Comparison of ENCODE assay signal across 34 mouse cellular contexts in genomic region chr1:74380484-74380883, GRCm38 (mm10). TPM values are rescaled to one million over a fixed set of nuclear protein-coding genes. Genes with fewer than 3 reads are reported as not detected.
"Had no signal": no experiment of that assay in that cellular context is flagged by ENCODE, and none has a peak within 500 bp of the region (broad histone marks: within the 10 kb centered on the region; RNA-seq: fewer than 3 reads in every experiment).

No protein-coding gene starts in this region.

- ATAC-seq: liver, embryonic 12.5 days; liver, postnatal 0 days; lung, postnatal 0 days; midbrain, embryonic 13.5 days; midbrain, embryonic 15.5 days; midbrain, embryonic 16.5 days had no signal

- H3K4me2 ChIP-seq: limb, embryonic 12.5 days; limb, embryonic 13.5 days; limb, embryonic 15.5 days; liver, embryonic 13.5 days; lung, embryonic 14.5 days; lung, embryonic 15.5 days; midbrain, embryonic 11.5 days; midbrain, embryonic 12.5 days; midbrain, embryonic 13.5 days; midbrain, embryonic 15.5 days; neural tube, embryonic 12.5 days; neural tube, embryonic 13.5 days had no signal

- H3K36me3 ChIP-seq: limb, embryonic 10.5 days; limb, embryonic 12.5 days; limb, embryonic 13.5 days; limb, embryonic 15.5 days; liver, embryonic 12.5 days; liver, embryonic 13.5 days; liver, embryonic 15.5 days; lung, embryonic 15.5 days; midbrain, embryonic 10.5 days; midbrain, embryonic 12.5 days; midbrain, embryonic 13.5 days; midbrain, embryonic 15.5 days; neural tube, embryonic 12.5 days; neural tube, embryonic 13.5 days had no signal

- H3K27ac ChIP-seq: limb, embryonic 10.5 days; limb, embryonic 12.5 days; limb, embryonic 13.5 days; limb, embryonic 15.5 days; liver, embryonic 12.5 days; liver, embryonic 13.5 days; liver, embryonic 14.5 days; liver, embryonic 15.5 days; lung, embryonic 15.5 days; midbrain, embryonic 10.5 days; midbrain, embryonic 12.5 days; midbrain, embryonic 13.5 days; midbrain, embryonic 15.5 days; neural tube, embryonic 12.5 days; neural tube, embryonic 13.5 days had no signal

- H3K9me3 ChIP-seq: limb, embryonic 10.5 days; limb, embryonic 12.5 days; limb, embryonic 13.5 days; limb, embryonic 15.5 days; liver, embryonic 12.5 days; liver, embryonic 13.5 days; liver, embryonic 15.5 days; lung, embryonic 15.5 days; megakaryocyte, embryonic 14.5 days; midbrain, embryonic 10.5 days; midbrain, embryonic 12.5 days; midbrain, embryonic 13.5 days; midbrain, embryonic 15.5 days; neural tube, embryonic 12.5 days; neural tube, embryonic 13.5 days had no signal

- DNase-seq: left cerebral cortex, postnatal 4 days; liver; liver, embryonic 13.5 days; liver, postnatal 0 days; lung, adult 18-20 months; lung, adult 2 months; lung, embryonic 14.5 days; lung, postnatal 10 days; lung, postnatal 36 days; lung, postnatal 4 days; midbrain, embryonic 14.5 days had no signal

- H3K4me1 ChIP-seq: lung, embryonic 15.5 days; midbrain, embryonic 12.5 days; midbrain, embryonic 13.5 days; midbrain, embryonic 15.5 days; neural tube, embryonic 12.5 days had no signal

- H3K4me3 ChIP-seq: limb, embryonic 10.5 days; limb, embryonic 12.5 days; limb, embryonic 13.5 days; limb, embryonic 15.5 days; liver, embryonic 12.5 days; liver, embryonic 13.5 days; liver, embryonic 15.5 days; lung, embryonic 15.5 days; midbrain, embryonic 10.5 days; midbrain, embryonic 12.5 days; midbrain, embryonic 13.5 days; midbrain, embryonic 15.5 days; myocyte; neural tube, embryonic 12.5 days; neural tube, embryonic 13.5 days had no signal

- H3K27me3 ChIP-seq: limb, embryonic 12.5 days; limb, embryonic 13.5 days; limb, embryonic 15.5 days; liver, embryonic 12.5 days; liver, embryonic 13.5 days; lung, embryonic 15.5 days; midbrain, embryonic 12.5 days; midbrain, embryonic 13.5 days; midbrain, embryonic 15.5 days; neural tube, embryonic 12.5 days; neural tube, embryonic 13.5 days had no signal

- H3K9ac ChIP-seq: limb, embryonic 12.5 days; limb, embryonic 13.5 days; limb, embryonic 15.5 days; liver, embryonic 13.5 days; liver, embryonic 14.5 days; liver, embryonic 15.5 days; liver, postnatal 0 days; lung, embryonic 14.5 days; lung, embryonic 15.5 days; midbrain, embryonic 12.5 days; midbrain, embryonic 13.5 days; midbrain, embryonic 15.5 days; neural tube, embryonic 12.5 days; neural tube, embryonic 13.5 days had no signal

RNA-seq across cellular contexts. Expression of gene Catip, which starts 18.6 kb away (rescaled TPM):
- total RNA-seq: megakaryocyte-erythroid progenitor cell, adult 5-6 weeks had no signal
- polyA plus RNA-seq: liver, embryonic 15.5 days; liver, postnatal 0 days had no signal

RNA-seq across cellular contexts. Expression of gene Vil1, which starts 28.7 kb away (rescaled TPM):
- total RNA-seq: megakaryocyte progenitor cell, adult 5-6 weeks; megakaryocyte, adult 5-6 weeks; megakaryocyte-erythroid progenitor cell, adult 5-6 weeks; monocyte, adult 5-6 weeks had no signal
